Mouse (Mus musculus) E14TG2a.4 (cell line): ENCODE measurements around the gene Pck2.

Experiments used
- CTCF ChIP-seq: conservative IDR thresholded peaks from 2 replicates; pipeline ENCODE4 v1.5.1; 2014; ENCODE audit warnings: low read length
- POU5F1 ChIP-seq: IDR thresholded peaks from 2 replicates; pipeline ENCODE4 v1.6.1; 2014; ENCODE audit warnings: low read length, borderline replicate concordance

GRCm38 (mm10) chr14:55554635-55555034 is 14.6 kb downstream of the Pck2 start:
- no peak for TF ChIP-seq CTCF
- no peak for TF ChIP-seq POU5F1
